Mouse (Mus musculus): ENCODE data around the gene Rbfox1.

GRCm38 (mm10) chr16:6164476-6164875, 279.3 kb downstream of the Rbfox1 start:
- TF ChIP-seq POLR2A (IDR thresholded peaks at IDR 0.05; ENCODE audit: insufficient read depth, low read length) (no peak), EP300 (IDR thresholded peaks at IDR 0.05; ENCODE audit: insufficient read depth, low read depth, low read length) (no peak)
